Mouse (Mus musculus) embryonic fibroblast, embryonic 13.5 days (primary cell): ENCODE measurements at regions not wholly inside any gene's neighbourhood (a gene's known extent, or its start where the extent isn't known, plus 50 kb on each side); places are given as distances from the start of the nearest gene placed in this dataset.

Experiments
- CTCF ChIP-seq: IDR thresholded peaks from 2 replicates; pipeline ENCODE4 v1.5.1; 2011; ENCODE audit warnings: mild to moderate bottlenecking, control low read depth, low read length, moderate library complexity, borderline replicate concordance; ENCODE audit not compliant: insufficient read depth
- POLR2A ChIP-seq: IDR thresholded peaks from 2 replicates; pipeline ENCODE4 v1.6.1; 2011; ENCODE audit warnings: low read depth, mild to moderate bottlenecking, control low read depth, low read length, moderate library complexity

DNA sequence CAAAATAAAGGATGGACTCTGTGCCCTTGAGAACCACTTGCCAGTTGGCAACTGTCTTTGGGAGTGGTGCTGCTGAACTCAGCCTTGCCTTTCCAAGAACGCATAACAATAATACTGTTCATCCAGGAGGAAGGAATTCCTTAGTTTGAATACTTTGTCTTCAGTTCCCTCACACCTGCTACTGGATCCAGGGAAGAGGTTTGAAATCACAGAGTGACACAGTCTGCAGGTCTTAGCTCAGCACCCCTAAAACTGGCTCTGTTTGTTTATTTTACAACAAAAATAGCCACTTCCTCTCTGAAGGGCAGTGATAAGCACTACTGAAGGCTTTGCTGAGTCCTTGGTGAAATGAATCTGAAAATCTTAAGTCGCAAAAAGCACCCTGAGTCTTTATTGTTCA, 703.1 kb upstream of the Marcks start:
- TF ChIP-seq CTCF, result no peak
- TF ChIP-seq POLR2A, result no peak
